Mouse (Mus musculus) B cell, adult 2 months (primary cell): ENCODE results near the gene Mphosph9.

Source experiments
- DNase-seq, 2 experiments: peaks; one replicate each; pipeline ENCODE4 v3.0.0; 2022

Mphosph9 gene

GRCm38 (mm10) chr5:124211669-124212068 lies 116.1 kb downstream of the Mphosph9 start:
- DNase-seq, result no peak

- DNase-seq, result no peak
Observed at GRCm38 (mm10) chr5:124211234-124211633, 116.5 kb downstream of the Mphosph9 start.

- DNase-seq, result no peak
Observed at GRCm38 (mm10) chr5:124210281-124211016, 117.3 kb downstream of the Mphosph9 start.

- DNase-seq, result no peak
Observed at GRCm38 (mm10) chr5:124209850-124210249, 117.9 kb downstream of the Mphosph9 start.

GRCm38 (mm10) chr5:124208030-124208429 lies 119.7 kb downstream of the Mphosph9 start:
- no peak for DNase-seq

GRCm38 (mm10) chr5:124206481-124207038 lies 121.2 kb downstream of the Mphosph9 start:
- DNase-seq, result no peak

GRCm38 (mm10) chr5:124205809-124206380 lies 121.9 kb downstream of the Mphosph9 start:
- DNase-seq, result no peak

GRCm38 (mm10) chr5:124205211-124205610 lies 122.6 kb downstream of the Mphosph9 start:
- no peak for DNase-seq

GRCm38 (mm10) chr5:124204127-124204794 lies 123.5 kb downstream of the Mphosph9 start:
- no peak for DNase-seq

- DNase-seq, result no peak
Observed at GRCm38 (mm10) chr5:124203251-124203650, 124.5 kb downstream of the Mphosph9 start.

- no peak for DNase-seq
Observed at GRCm38 (mm10) chr5:124202071-124202470, 125.7 kb downstream of the Mphosph9 start.

GRCm38 (mm10) chr5:124201564-124201963 lies 126.2 kb downstream of the Mphosph9 start:
- no peak for DNase-seq
